Comparison of ENCODE assay signal across 8 mouse cellular contexts in the genomic region with DNA sequence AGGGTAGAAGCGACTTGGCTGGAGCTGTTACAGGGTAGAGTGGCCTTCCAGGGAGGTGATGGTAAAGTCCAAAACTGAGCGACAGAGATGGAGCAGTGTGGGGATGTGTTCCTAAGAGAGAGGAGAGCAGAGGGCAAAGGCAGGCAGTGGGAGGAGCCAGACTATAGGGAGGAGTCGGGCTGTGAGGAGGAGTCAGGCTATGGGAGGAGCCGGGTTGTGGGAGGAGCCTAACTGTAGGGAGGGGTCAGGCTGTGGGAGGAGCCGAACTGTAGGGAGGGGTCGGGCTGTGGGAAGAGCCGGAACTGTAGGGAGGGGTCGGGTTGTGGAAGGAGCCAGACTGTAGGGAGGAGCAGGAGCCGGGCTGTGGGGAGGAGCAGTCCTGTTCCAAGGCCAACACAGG.
A peak's percentile ranks its signal among the peaks of the same experiment; 100 is the strongest.
DNase-seq lines count a peak whose midpoint lies in the region; ATAC-seq and TF ChIP-seq lines count a peak whose summit lies in the region.

No protein-coding gene starts in this region.

- H3K27me3 ChIP-seq in hindbrain, embryonic 10.5 days (ENCODE audit: insufficient read depth, poor library complexity, severe bottlenecking), result no peaks in the 10 kb centered on the region
- no peaks in the 10 kb centered on the region for H3K27me3 ChIP-seq in hindbrain, embryonic 16.5 days (replicated peaks; ENCODE audit: control insufficient read depth, insufficient read depth, low read length)
- H3K27me3 ChIP-seq in MEL (ENCODE audit: control insufficient read depth in 1 of 2, insufficient read depth in 2 of 2, low read length in 2 of 2), result no peaks in the 10 kb centered on the region

- no peak for TF ChIP-seq RAD21 in MEL (IDR thresholded peaks at IDR 0.05; ENCODE audit: low read depth, low read length)

- 45% methylated on average over 9 of the region's 9 CpGs for WGBS in hindbrain, embryonic 10.5 days
- WGBS in hindbrain, embryonic 16.5 days, result 47% methylated on average over 9 of the region's 9 CpGs

- no peak for TF ChIP-seq EP300 in MEL (IDR thresholded peaks at IDR 0.05; ENCODE audit: low read depth in 1 of 2, low read length in 2 of 2)

- peak; percentile 38 for DNase-seq in hindbrain, embryonic 10.5 days (ENCODE audit: low spot score)
- DNase-seq in MEL (ENCODE audit: low read depth, low spot score), result peak; percentile 41
- DNase-seq in kidney, adult 18-20 months, result peak; percentile 59
- peak; percentile 57 for DNase-seq in lung, postnatal 10 days
- DNase-seq in cerebellum, adult 11 months, result no peak
- DNase-seq in gastrocnemius, postnatal 36 days, result no peak
- no peak for DNase-seq in right cerebral cortex, adult 2 months (ENCODE audit: low spot score in 2 of 2)

- peaks cover 70% of the 10 kb centered on the region for H3K4me1 ChIP-seq in hindbrain, embryonic 10.5 days (replicated peaks)
- H3K4me1 ChIP-seq in hindbrain, embryonic 16.5 days (ENCODE audit: control insufficient read depth, insufficient read depth, low read depth, low read length), result peaks cover 14% of the 10 kb centered on the region
- no peaks in the 10 kb centered on the region for H3K4me1 ChIP-seq in MEL (ENCODE audit: control insufficient read depth in 1 of 2, insufficient read depth in 2 of 2, low read length in 2 of 2)

- intact Hi-C loops in gastrocnemius, postnatal 36 days (cut with DNase I), result no loop called here

- H3K36me3 ChIP-seq in hindbrain, embryonic 10.5 days, result peaks cover 68% of the 10 kb centered on the region
- H3K36me3 ChIP-seq in hindbrain, embryonic 16.5 days (ENCODE audit: control insufficient read depth, insufficient read depth, low read length), result peaks cover 7% of the 10 kb centered on the region; the same call in 1 of the 2 replicates
- no peaks in the 10 kb centered on the region for H3K36me3 ChIP-seq in MEL (ENCODE audit: control insufficient read depth in 1 of 2, insufficient read depth in 2 of 2, low read length in 2 of 2)

- no peak for TF ChIP-seq CTCF in MEL (IDR thresholded peaks at IDR 0.05 in 2 of 3, conservative IDR thresholded peaks at IDR 0.05 in 1 of 3; ENCODE audit: control insufficient read depth in 1 of 3, insufficient read depth in 1 of 3, low read depth in 2 of 3, low read length in 3 of 3, poor library complexity in 1 of 3, severe bottlenecking in 1 of 3)

- H3K9ac ChIP-seq in hindbrain, embryonic 16.5 days (ENCODE audit: low read depth, low read length), result no peak overlapping the region
- H3K9ac ChIP-seq in MEL (ENCODE audit: control insufficient read depth, low read depth, low read length, poor library complexity, severe bottlenecking), result no peak overlapping the region

- H3K79me2 ChIP-seq in MEL (ENCODE audit: control insufficient read depth, insufficient read depth, low read length, poor library complexity), result no peaks in the 10 kb centered on the region

- H3K4me2 ChIP-seq in hindbrain, embryonic 16.5 days (ENCODE audit: low read length), result no peak overlapping the region

- H3K9me3 ChIP-seq in hindbrain, embryonic 10.5 days, result no peaks in the 10 kb centered on the region
- no peaks in the 10 kb centered on the region for H3K9me3 ChIP-seq in hindbrain, embryonic 16.5 days (ENCODE audit: control insufficient read depth, low read length)
- H3K9me3 ChIP-seq in MEL (replicated peaks; ENCODE audit: insufficient read depth, low read length), result no peaks in the 10 kb centered on the region

- H3K4me3 ChIP-seq in hindbrain, embryonic 10.5 days, result no peak overlapping the region
- no peak overlapping the region for H3K4me3 ChIP-seq in hindbrain, embryonic 16.5 days (ENCODE audit: low read length)
- no peak overlapping the region for H3K4me3 ChIP-seq in MEL (ENCODE audit: control insufficient read depth in 1 of 2, insufficient read depth in 1 of 2, low read depth in 2 of 2, low read length in 2 of 2)

- TF ChIP-seq POLR2A in MEL (IDR thresholded peaks at IDR 0.05; ENCODE audit: control insufficient read depth in 1 of 2, insufficient read depth in 1 of 2, low read depth in 1 of 2, low read length in 2 of 2, poor library complexity in 1 of 2), result no peak

- H3K27ac ChIP-seq in hindbrain, embryonic 10.5 days, result no peak overlapping the region
- no peak overlapping the region for H3K27ac ChIP-seq in hindbrain, embryonic 16.5 days (ENCODE audit: low read depth, low read length)
- H3K27ac ChIP-seq in MEL (ENCODE audit: control insufficient read depth, low read depth, low read length), result no peak overlapping the region

- no peak for ATAC-seq in hindbrain, embryonic 16.5 days

TF ChIP-seq in MEL, 35 proteins besides CTCF, POLR2A, EP300 and RAD21:
- no peak for TF ChIP-seq MEF2A (IDR thresholded peaks at IDR 0.05; ENCODE audit: extremely low read depth, insufficient replicate concordance, low read depth, low read length, poor library complexity, severe bottlenecking)
- TF ChIP-seq MXI1 (IDR thresholded peaks at IDR 0.05; ENCODE audit: low read depth, low read length), result no peak
- no peak for TF ChIP-seq TCF12 (IDR thresholded peaks at IDR 0.05; ENCODE audit: low read depth, low read length)
- TF ChIP-seq CHD1 (IDR thresholded peaks at IDR 0.05; ENCODE audit: low read depth, low read length), result no peak
- no peak for TF ChIP-seq USF1 (IDR thresholded peaks at IDR 0.05; ENCODE audit: low read depth, low read length)
- no peak for TF ChIP-seq JUND (IDR thresholded peaks at IDR 0.05; ENCODE audit: low read depth, low read length)
- TF ChIP-seq SMC3 (IDR thresholded peaks at IDR 0.05; ENCODE audit: low read depth, low read length), result no peak
- no peak for TF ChIP-seq MAZ (IDR thresholded peaks at IDR 0.05; ENCODE audit: low read depth, low read length)
- TF ChIP-seq SIN3A (IDR thresholded peaks at IDR 0.05; ENCODE audit: low read length), result no peak
- TF ChIP-seq NELFE (IDR thresholded peaks at IDR 0.05; ENCODE audit: low read depth, low read length), result no peak
- no peak for TF ChIP-seq ZKSCAN1 (IDR thresholded peaks at IDR 0.05; ENCODE audit: low read depth, low read length)
- TF ChIP-seq MAFK (IDR thresholded peaks at IDR 0.05; ENCODE audit: borderline replicate concordance, low read depth, low read length), result no peak
- TF ChIP-seq HCFC1 (IDR thresholded peaks at IDR 0.05; ENCODE audit: low read depth, low read length), result no peak
- TF ChIP-seq ETS1 (IDR thresholded peaks at IDR 0.05; ENCODE audit: low read depth, low read length), result no peak
- TF ChIP-seq ZC3H11A (IDR thresholded peaks at IDR 0.05; ENCODE audit: low read depth, low read length), result no peak
- TF ChIP-seq POLR2AphosphoS2 (IDR thresholded peaks at IDR 0.05; ENCODE audit: low read length), result no peak
TF ChIP-seq in MEL: peak in this region for 0.

Comparison
In these comparisons a context has a peak if more than half of its experiments do, and no peak if none do; other contexts are left out.
1. DNase-seq: peak in hindbrain, embryonic 10.5 days (single experiment), MEL (single experiment), kidney, adult 18-20 months (single experiment) and lung, postnatal 10 days (single experiment); none in cerebellum, adult 11 months (single experiment), gastrocnemius, postnatal 36 days (0 of 2) and right cerebral cortex, adult 2 months (0 of 2).